In the genomic region with DNA sequence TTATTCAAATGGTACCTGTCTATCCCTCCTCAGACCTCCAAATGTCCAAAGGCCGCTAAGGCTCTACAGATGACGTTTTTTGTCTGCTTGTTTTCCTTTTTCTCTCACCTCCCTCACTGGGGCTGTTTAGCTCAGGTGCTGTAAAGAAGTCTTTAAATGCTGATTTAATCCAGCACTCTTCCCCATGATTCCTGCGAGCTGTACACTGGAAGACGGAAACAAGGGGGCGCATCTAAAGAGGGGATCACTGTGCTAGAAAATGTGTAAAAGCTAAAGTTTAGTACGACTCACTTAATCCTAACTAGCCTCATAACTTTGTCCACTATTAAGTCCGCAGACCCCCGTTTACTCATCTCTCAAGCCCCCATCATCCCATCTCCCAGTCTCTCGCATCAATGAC, we compare ENCODE assay signal across 8 mouse cellular contexts. TPM values are rescaled to one million over a fixed set of nuclear protein-coding genes. Genes with fewer than 3 reads are reported as not detected.
DNase-seq lines count a peak whose midpoint lies in the region; ATAC-seq lines count a peak whose summit lies in the region.

No protein-coding gene starts in this region.

- no peaks in the 10 kb centered on the region for H3K9me3 ChIP-seq in heart, embryonic 16.5 days (replicated peaks; ENCODE audit: control insufficient read depth, low read length)
- no peaks in the 10 kb centered on the region for H3K9me3 ChIP-seq in forebrain, embryonic 16.5 days (ENCODE audit: control insufficient read depth, low read length)
- H3K9me3 ChIP-seq in liver, embryonic 15.5 days (replicated peaks): no peaks in the 10 kb centered on the region

- H3K4me1 ChIP-seq in heart, embryonic 16.5 days (ENCODE audit: control insufficient read depth, insufficient read depth, low read length): no peaks in the 10 kb centered on the region
- peaks cover 2% of the 10 kb centered on the region; the same call in 1 of the 2 replicates for H3K4me1 ChIP-seq in forebrain, embryonic 16.5 days (replicated peaks; ENCODE audit: control insufficient read depth, insufficient read depth, low read length)
- no peaks in the 10 kb centered on the region for H3K4me1 ChIP-seq in liver, embryonic 15.5 days (replicated peaks)

- peak overlapping the region; percentile 75 for H3K9ac ChIP-seq in heart, embryonic 16.5 days (ENCODE audit: low read length)
- peak overlapping the region; percentile 53 for H3K9ac ChIP-seq in forebrain, embryonic 16.5 days (replicated peaks; ENCODE audit: low read depth, low read length)
- peak overlapping the region; percentile 47 for H3K9ac ChIP-seq in liver, embryonic 15.5 days

- WGBS in heart, embryonic 16.5 days: 28% methylated on average over 9 of the region's 9 CpGs
- 24% methylated on average over 9 of the region's 9 CpGs for WGBS in forebrain, embryonic 16.5 days
- WGBS in liver, embryonic 15.5 days (ENCODE audit: insufficient replicate concordance): 26% methylated on average over 9 of the region's 9 CpGs

- intact Hi-C loops in heart, postnatal 14 days (cut with DNase I): loop anchor here (5.0 kb wide), 1 partner anchor 99 kb away; a partner anchor contains a TSS

- peak; percentile 32; the same call in 1 of the 2 replicates for ATAC-seq in heart, embryonic 16.5 days (replicated peaks; ENCODE audit: extremely low read depth, insufficient read depth, low FRiP score)
- peak; percentile 60 for ATAC-seq in forebrain, embryonic 16.5 days
- no peak; the same call in 1 of the 2 replicates for ATAC-seq in liver, embryonic 15.5 days (ENCODE audit: insufficient read depth)

- no peaks in the 10 kb centered on the region for H3K27me3 ChIP-seq in heart, embryonic 16.5 days (ENCODE audit: control insufficient read depth, insufficient read depth, low read length)
- no peaks in the 10 kb centered on the region for H3K27me3 ChIP-seq in forebrain, embryonic 16.5 days (replicated peaks; ENCODE audit: control insufficient read depth, insufficient read depth, low read length)
- H3K27me3 ChIP-seq in liver, embryonic 15.5 days: no peaks in the 10 kb centered on the region

- H3K36me3 ChIP-seq in heart, embryonic 16.5 days (ENCODE audit: control insufficient read depth, insufficient read depth): no peaks in the 10 kb centered on the region
- H3K36me3 ChIP-seq in forebrain, embryonic 16.5 days (ENCODE audit: control insufficient read depth, insufficient read depth): no peaks in the 10 kb centered on the region
- H3K36me3 ChIP-seq in liver, embryonic 15.5 days (replicated peaks): no peaks in the 10 kb centered on the region

- DNase-seq in heart, postnatal 14 days: no peak
- peak; percentile 25 for DNase-seq in Muller cell, postnatal 12 days (ENCODE audit: inconsistent ontology term)
- DNase-seq in right cerebral cortex, adult 18-20 months: no peak
- no peak for DNase-seq in spleen, adult 12 weeks (ENCODE audit: low spot score)
- DNase-seq in spleen, postnatal 4 days (ENCODE audit: low spot score in 2 of 2): no peak

- H3K4me2 ChIP-seq in heart, embryonic 16.5 days (ENCODE audit: low read depth, low read length): peak overlapping the region; percentile 58
- peak overlapping the region; percentile 60 for H3K4me2 ChIP-seq in forebrain, embryonic 16.5 days (ENCODE audit: low read length)
- peak overlapping the region; percentile 62 for H3K4me2 ChIP-seq in liver, embryonic 15.5 days

- no peak overlapping the region for H3K27ac ChIP-seq in heart, embryonic 16.5 days (ENCODE audit: low read length)
- H3K27ac ChIP-seq in forebrain, embryonic 16.5 days (ENCODE audit: low read length): 0 out of 2 replicates have a peak overlapping the region, but pooled peaks have one; percentile 25
- H3K27ac ChIP-seq in liver, embryonic 15.5 days (replicated peaks): no peak overlapping the region

- peak overlapping the region; percentile 64 for H3K4me3 ChIP-seq in heart, embryonic 16.5 days (ENCODE audit: low read length)
- H3K4me3 ChIP-seq in forebrain, embryonic 16.5 days (replicated peaks; ENCODE audit: low read length): peak overlapping the region; percentile 50
- H3K4me3 ChIP-seq in liver, embryonic 15.5 days (replicated peaks): peak overlapping the region; percentile 64

RNA-seq across cellular contexts. Expression of a gene that starts 0.7 kb away (rescaled TPM):
- 3.3 and 4.4 TPM in 2 replicates for polyA plus RNA-seq in heart, embryonic 16.5 days (2015; fragmentation: Nextera tagmentation; extraction: Ambion mirVana)
- 1 to 10 TPM; 4.4 to 4.5 TPM for total RNA-seq in heart, postnatal 14 days (2021)
- 9.6 and 11.7 TPM in 2 replicates for polyA plus RNA-seq in forebrain, embryonic 16.5 days (2015; fragmentation: Nextera tagmentation; extraction: Ambion mirVana)
- polyA plus RNA-seq in liver, embryonic 15.5 days (2015; fragmentation: Nextera tagmentation; extraction: Ambion mirVana): 1.4 and 1.5 TPM in 2 replicates

RNA-seq across cellular contexts. Expression of a gene that starts 6.7 kb away (rescaled TPM):
- polyA plus RNA-seq in heart, embryonic 16.5 days (2015; fragmentation: Nextera tagmentation; extraction: Ambion mirVana): not detected in 2 replicates
- total RNA-seq in heart, postnatal 14 days (2021): not detected
- not detected in 2 replicates for polyA plus RNA-seq in forebrain, embryonic 16.5 days (2015; fragmentation: Nextera tagmentation; extraction: Ambion mirVana)
- polyA plus RNA-seq in liver, embryonic 15.5 days (2015; fragmentation: Nextera tagmentation; extraction: Ambion mirVana): not detected in 2 replicates

RNA-seq across cellular contexts. Expression of a gene that starts 27.9 kb away (rescaled TPM):
- polyA plus RNA-seq in heart, embryonic 16.5 days (2015; fragmentation: Nextera tagmentation; extraction: Ambion mirVana): 0.60 and 0.77 TPM in 2 replicates
- under 1 TPM; 0.32 to 0.65 TPM for total RNA-seq in heart, postnatal 14 days (2021)
- 3.1 and 3.4 TPM in 2 replicates for polyA plus RNA-seq in forebrain, embryonic 16.5 days (2015; fragmentation: Nextera tagmentation; extraction: Ambion mirVana)
- 0.06 and 0.14 TPM in 2 replicates for polyA plus RNA-seq in liver, embryonic 15.5 days (2015; fragmentation: Nextera tagmentation; extraction: Ambion mirVana)

RNA-seq across cellular contexts. Expression of a gene that starts 54.2 kb away (rescaled TPM):
- not detected in 2 replicates for polyA plus RNA-seq in heart, embryonic 16.5 days (2015; fragmentation: Nextera tagmentation; extraction: Ambion mirVana)
- not detected for total RNA-seq in heart, postnatal 14 days (2021)
- not detected in 2 replicates for polyA plus RNA-seq in forebrain, embryonic 16.5 days (2015; fragmentation: Nextera tagmentation; extraction: Ambion mirVana)
- polyA plus RNA-seq in liver, embryonic 15.5 days (2015; fragmentation: Nextera tagmentation; extraction: Ambion mirVana): not detected in 2 replicates
